Mouse (Mus musculus): ENCODE data around the gene Eprs.

- TF ChIP-seq CTCF (IDR thresholded peaks at IDR 0.05; ENCODE audit: insufficient read depth, low read depth, low read length) (no peak), POLR2A (IDR thresholded peaks at IDR 0.05; ENCODE audit: insufficient read depth, low read depth, low read length) (no peak)
Measured at GRCm38 (mm10) chr1:185343422-185343821, 19.4 kb upstream of the Eprs start.

Measured in olfactory bulb, adult 2 months (tissue).